ENCODE assay signal across 14 mouse cellular contexts in genomic region chr15:61244511-61244910, GRCm38 (mm10).
"Had no signal": no experiment of that assay in that cellular context is flagged by ENCODE, and none has a peak within 500 bp of the region (broad histone marks: within the 10 kb centered on the region; RNA-seq: fewer than 3 reads in every experiment).

No protein-coding gene starts in this region.

- H3K9me3 ChIP-seq: lung, embryonic 15.5 days; midbrain, embryonic 10.5 days; midbrain, embryonic 12.5 days; midbrain, embryonic 15.5 days; neural tube, embryonic 12.5 days; stomach, embryonic 15.5 days had no signal

- H3K4me2 ChIP-seq: lung, embryonic 15.5 days; midbrain, embryonic 12.5 days; midbrain, embryonic 15.5 days; neural tube, embryonic 12.5 days; stomach, embryonic 15.5 days had no signal

- H3K4me3 ChIP-seq: lung, embryonic 15.5 days; midbrain, embryonic 10.5 days; midbrain, embryonic 12.5 days; midbrain, embryonic 15.5 days; neural tube, embryonic 12.5 days; stomach, embryonic 15.5 days had no signal

- H3K27ac ChIP-seq: lung, embryonic 15.5 days; midbrain, embryonic 10.5 days; midbrain, embryonic 12.5 days; midbrain, embryonic 15.5 days; neural tube, embryonic 12.5 days; stomach, embryonic 15.5 days; stomach, postnatal 0 days had no signal

- H3K27me3 ChIP-seq: lung, embryonic 15.5 days; midbrain, embryonic 12.5 days; midbrain, embryonic 15.5 days; neural tube, embryonic 12.5 days; stomach, embryonic 15.5 days had no signal

- H3K4me1 ChIP-seq: midbrain, embryonic 10.5 days; midbrain, embryonic 12.5 days; midbrain, embryonic 15.5 days; stomach, embryonic 15.5 days had no signal

- H3K9ac ChIP-seq: lung, embryonic 15.5 days; midbrain, embryonic 12.5 days; midbrain, embryonic 15.5 days; neural tube, embryonic 12.5 days; stomach, embryonic 15.5 days had no signal

- H3K36me3 ChIP-seq: lung, embryonic 15.5 days; midbrain, embryonic 10.5 days; midbrain, embryonic 12.5 days; midbrain, embryonic 15.5 days; neural tube, embryonic 12.5 days; stomach, embryonic 15.5 days had no signal

- ATAC-seq: lung, postnatal 0 days; midbrain, embryonic 15.5 days had no signal

- DNase-seq: lung, adult 18-20 months; lung, postnatal 4 days; right cerebral cortex, postnatal 14 days; thymus, adult 2 months; thymus, postnatal 25 days; thymus, postnatal 4 days had no signal
